Mouse (Mus musculus) embryonic facial prominence, embryonic 12.5 days (tissue): ENCODE data around the gene Olfr541. TPM values are rescaled to one million over a fixed set of nuclear protein-coding genes. Genes with fewer than 3 reads are reported as not detected.

Source experiments
- ATAC-seq: fragments of 200-750 bp; cut with Nextera tagmentation; 2 replicates; pipeline ENCODE4 v1.8.0; 2017; ENCODE audit not compliant: insufficient number of reproducible peaks, insufficient read depth, low FRiP score, low TSS enrichment
- H3K27ac ChIP-seq: fragments of 300-500 bp; sonication (generic); 2 replicates; pipeline ENCODE4 v1.5.1; 2016; ENCODE audit warnings: mild to moderate bottlenecking
- H3K27me3 ChIP-seq: fragments of 300-500 bp; sonication (generic); 2 replicates; pipeline ENCODE4 v1.6.1; 2016; ENCODE audit warnings: mild to moderate bottlenecking, moderate library complexity
- H3K36me3 ChIP-seq: fragments of 300-500 bp; sonication (generic); 2 replicates; pipeline ENCODE4 v1.6.1; 2016; ENCODE audit warnings: mild to moderate bottlenecking
- H3K4me1 ChIP-seq: fragments of 300-500 bp; sonication (generic); 2 replicates; pipeline ENCODE4 v1.6.1; 2016
- H3K4me2 ChIP-seq: fragments of 300-500 bp; sonication (generic); replicated peaks from 2 replicates; pipeline ENCODE4 v1.6.1; 2016; ENCODE audit warnings: mild to moderate bottlenecking, moderate library complexity
- H3K4me3 ChIP-seq: fragments of 300-500 bp; sonication (generic); 2 replicates; pipeline ENCODE4 v1.5.1; 2016; ENCODE audit warnings: mild to moderate bottlenecking
- H3K9ac ChIP-seq: fragments of 300-500 bp; sonication (generic); 2 replicates; pipeline ENCODE4 v1.6.1; 2016; ENCODE audit warnings: mild to moderate bottlenecking, moderate library complexity
- H3K9me3 ChIP-seq: fragments of 300-500 bp; sonication (generic); 2 replicates; pipeline ENCODE4 v1.6.1; 2016; ENCODE audit warnings: mild to moderate bottlenecking, moderate library complexity
- whole genome bisulfite sequencing: fragments of 180-500 bp; shearing (Covaris S2); methylation state at CpG from one replicate; pipeline ENCODE4 v1.1.7; 2016; 5-methylcytosine and 5-hydroxymethylcytosine counted together
- polyA plus RNA-seq: library from polyadenylated mRNA; unstranded; fragments of >200 nt; fragmentation: Nextera tagmentation; extraction: Ambion mirVana; gene quantifications from 2 replicates; pipeline ENCODE4 v1.2.1, GENCODE M21; 2016

Gene Olfr541
- polyA plus RNA-seq, 1 experiment from 2014 or later: not detected

DNA sequence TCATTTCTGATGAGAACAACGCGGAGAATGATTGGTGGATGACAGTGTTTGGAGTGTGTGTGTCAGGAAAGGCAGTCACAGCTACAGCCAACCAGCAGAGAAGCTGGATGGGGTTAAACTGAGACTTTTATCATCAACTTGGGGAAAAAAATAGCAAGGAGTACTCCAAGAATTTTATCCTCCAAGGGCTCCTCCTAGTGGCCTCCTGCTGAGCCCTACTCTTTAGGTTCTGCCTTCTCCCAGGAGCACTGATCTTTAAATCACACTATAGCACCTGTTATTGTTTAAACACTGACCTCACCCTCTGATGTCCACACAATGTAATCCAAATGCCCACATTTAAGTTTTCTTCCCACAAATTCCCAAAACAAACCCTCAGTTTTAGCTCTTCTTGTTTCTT lies 36.1 kb downstream of the Olfr541 start:
- Histone ChIP-seq H3K4me2 (no peak overlapping the region), H3K27ac (no peak overlapping the region)
- WGBS: 77% methylated on average over 2 of the region's 2 CpGs

DNA sequence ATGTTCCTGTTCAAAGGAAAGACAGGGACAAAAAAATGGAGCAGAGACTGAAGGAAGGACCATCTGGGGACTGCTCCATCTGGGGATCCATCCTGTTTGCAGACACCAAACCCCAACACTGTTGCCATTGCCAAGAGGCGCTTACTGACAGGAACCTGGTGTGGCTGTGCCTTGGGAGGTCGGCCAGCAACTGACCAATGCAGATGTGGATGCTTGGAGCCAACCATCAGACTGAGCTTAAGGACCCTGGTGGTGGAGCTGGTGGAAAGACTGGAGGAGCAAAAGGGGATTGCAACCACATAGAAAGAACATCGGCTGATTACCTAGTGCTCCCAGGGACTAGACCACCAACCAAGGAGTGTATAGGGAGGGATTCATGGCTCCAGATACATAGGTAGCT lies 50.3 kb downstream of the Olfr541 start:
- no peaks in the 10 kb centered on the region for H3K27me3 ChIP-seq
- H3K4me1 ChIP-seq: no peaks in the 10 kb centered on the region
- H3K4me3 ChIP-seq: no peak overlapping the region
- no peak overlapping the region for H3K9ac ChIP-seq
- no peak overlapping the region for H3K27ac ChIP-seq
- no peaks in the 10 kb centered on the region for H3K36me3 ChIP-seq
- ATAC-seq: no peak
- 79% methylated on average over 3 of the region's 3 CpGs for WGBS
- H3K4me2 ChIP-seq: no peak overlapping the region
- no peaks in the 10 kb centered on the region for H3K9me3 ChIP-seq

More for the DNA sequence above, 36.1 kb downstream of the Olfr541 start:
- H3K9ac ChIP-seq: no peak overlapping the region
- H3K36me3 ChIP-seq: no peaks in the 10 kb centered on the region
- H3K27me3 ChIP-seq: no peaks in the 10 kb centered on the region
- H3K4me1 ChIP-seq: no peaks in the 10 kb centered on the region
- no peaks in the 10 kb centered on the region for H3K9me3 ChIP-seq
- ATAC-seq: no peak
- H3K4me3 ChIP-seq: no peak overlapping the region

DNA sequence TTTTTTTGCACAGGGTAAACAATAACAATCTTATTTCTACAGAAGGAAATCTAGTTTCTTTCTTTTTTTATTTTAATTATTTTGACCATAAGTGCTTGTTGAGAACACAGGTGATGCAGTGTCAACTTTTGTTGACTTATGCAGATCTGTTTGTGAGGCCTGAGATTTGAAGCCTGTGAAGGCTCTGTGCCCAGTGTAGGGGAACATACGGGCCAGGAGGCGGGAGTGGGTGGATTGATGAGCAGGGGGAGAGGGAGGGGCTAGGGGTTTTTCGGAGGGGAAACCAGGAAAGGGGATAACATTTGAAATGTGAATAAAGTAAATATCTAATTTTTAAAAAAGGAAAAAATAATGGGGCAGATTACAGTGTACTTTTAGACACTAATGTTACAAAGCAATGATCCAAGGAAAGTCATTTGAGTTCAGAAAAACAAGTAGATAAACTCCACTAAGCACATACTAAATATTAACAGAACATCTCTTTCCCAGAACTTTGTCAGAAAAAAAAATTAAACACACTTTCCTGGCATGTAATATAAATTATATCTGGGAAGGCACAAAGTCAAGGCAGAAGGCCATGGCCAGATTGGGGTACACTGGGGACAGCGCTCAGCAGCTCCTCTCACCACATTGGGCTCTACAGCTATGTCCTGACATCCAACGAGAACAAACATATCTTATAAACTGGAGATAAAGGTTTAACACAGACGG lies 51.2 kb downstream of the Olfr541 start:
- Histone ChIP-seq H3K9me3 (no peaks in the 10 kb centered on the region), H3K36me3 (no peaks in the 10 kb centered on the region), H3K4me2 (no peak overlapping the region), H3K4me1 (no peaks in the 10 kb centered on the region), H3K27ac (no peak overlapping the region), H3K4me3 (no peak overlapping the region), H3K9ac (no peak overlapping the region), H3K27me3 (no peaks in the 10 kb centered on the region)
- 85% methylated on average over 6 of the region's 6 CpGs for WGBS
- ATAC-seq: no peak

DNA sequence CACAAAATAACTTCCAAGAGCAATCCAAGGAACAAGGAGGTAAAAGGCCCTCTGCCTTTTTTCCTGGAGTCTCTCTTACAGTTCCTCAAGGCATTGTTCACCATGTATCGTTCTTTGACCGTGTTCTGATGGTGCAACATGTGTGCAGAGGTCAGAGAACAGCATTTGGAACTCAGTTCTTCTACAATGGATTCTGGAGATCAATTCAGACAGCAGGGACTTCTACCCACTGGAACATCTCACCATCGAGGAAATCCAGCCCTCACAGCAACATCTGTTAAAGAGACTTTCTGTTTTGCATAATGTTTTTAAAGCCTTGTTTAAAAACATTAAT lies 51.7 kb downstream of the Olfr541 start:
- no peak for ATAC-seq

DNA sequence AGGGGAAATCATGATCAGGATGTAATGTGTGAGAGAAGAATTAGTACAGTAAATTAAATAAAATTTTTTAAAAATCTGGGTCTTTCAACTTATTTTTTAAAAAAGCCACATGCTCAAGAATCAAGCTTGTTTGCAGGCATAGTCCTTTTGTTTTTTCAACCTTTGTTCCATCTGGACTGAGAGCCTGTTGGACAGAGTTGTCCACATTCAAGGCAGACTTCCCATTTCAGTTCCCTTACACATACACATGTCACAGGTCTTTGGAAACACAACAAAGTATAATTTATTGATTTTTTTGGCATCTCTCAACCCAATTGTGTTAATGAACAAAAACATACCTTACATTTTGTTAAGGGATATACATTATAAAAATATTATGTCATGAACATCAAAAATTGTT lies 57.5 kb downstream of the Olfr541 start:
- Histone ChIP-seq H3K27me3 (no peaks in the 10 kb centered on the region), H3K9me3 (no peaks in the 10 kb centered on the region), H3K9ac (no peak overlapping the region), H3K36me3 (no peaks in the 10 kb centered on the region), H3K4me3 (no peak overlapping the region), H3K27ac (no peak overlapping the region), H3K4me1 (no peaks in the 10 kb centered on the region), H3K4me2 (no peak overlapping the region)
- no peak for ATAC-seq

More for the DNA sequence above, 51.7 kb downstream of the Olfr541 start:
- no peaks in the 10 kb centered on the region for H3K27me3 ChIP-seq
- H3K36me3 ChIP-seq: no peaks in the 10 kb centered on the region
- H3K9ac ChIP-seq: no peak overlapping the region
- no peaks in the 10 kb centered on the region for H3K4me1 ChIP-seq
- WGBS: 83% methylated on average over 3 of the region's 3 CpGs
- H3K9me3 ChIP-seq: no peaks in the 10 kb centered on the region
- no peak overlapping the region for H3K4me3 ChIP-seq
- H3K27ac ChIP-seq: no peak overlapping the region
- no peak overlapping the region for H3K4me2 ChIP-seq

Other genes with a start within 250 kb of the Olfr541 start
- not detected in 2 replicates for gene Olfr533, start 233.9 kb upstream of the Olfr541 start, polyA plus RNA-seq
- not detected in 2 replicates for gene Olfr535, start 213.1 kb upstream of the Olfr541 start, polyA plus RNA-seq
- gene Olfr536, start 189.9 kb upstream of the Olfr541 start, polyA plus RNA-seq: not detected in 2 replicates
- not detected in 2 replicates for gene Olfr538, start 129.4 kb upstream of the Olfr541 start, polyA plus RNA-seq
- not detected in 2 replicates for gene Olfr46, start 96.0 kb upstream of the Olfr541 start, polyA plus RNA-seq
- gene Olfr61, start 68.3 kb upstream of the Olfr541 start, polyA plus RNA-seq: not detected in 2 replicates
- not detected in 2 replicates for gene Olfr53, start 50.8 kb upstream of the Olfr541 start, polyA plus RNA-seq
- gene Olfr539, start 37.3 kb upstream of the Olfr541 start, polyA plus RNA-seq: 0.01 and 0.03 TPM in 2 replicates
- not detected in 2 replicates for gene Olfr45, start 15.3 kb upstream of the Olfr541 start, polyA plus RNA-seq
- not detected in 2 replicates for gene Cyp2e1, start 66.5 kb downstream of the Olfr541 start, polyA plus RNA-seq
- 0.14 and 0.33 TPM in 2 replicates for gene Syce1, start 90.6 kb downstream of the Olfr541 start, polyA plus RNA-seq
- gene Zfp941, start 124.9 kb downstream of the Olfr541 start, polyA plus RNA-seq: 3.7 and 4.2 TPM in 2 replicates
- 2.1 and 2.6 TPM in 2 replicates for gene Urah, start 137.8 kb downstream of the Olfr541 start, polyA plus RNA-seq
- gene Scgb1c1, start 148.3 kb downstream of the Olfr541 start, polyA plus RNA-seq: not detected in 2 replicates
- gene Odf3, start 150.5 kb downstream of the Olfr541 start, polyA plus RNA-seq: not detected in 2 replicates
- gene Gm45785, start 159.1 kb downstream of the Olfr541 start, polyA plus RNA-seq: not detected in 2 replicates
- gene Ric8a, start 159.7 kb downstream of the Olfr541 start, polyA plus RNA-seq: 69.2 and 76.6 TPM in 2 replicates
- 36.0 and 44.3 TPM in 2 replicates for gene Bet1l, start 160.3 kb downstream of the Olfr541 start, polyA plus RNA-seq
- 274 and 291 TPM in 2 replicates for gene Psmd13, start 184.7 kb downstream of the Olfr541 start, polyA plus RNA-seq
- 25.3 and 26.1 TPM in 2 replicates for gene Sirt3, start 185.0 kb downstream of the Olfr541 start, polyA plus RNA-seq
- 2.4 TPM in 2 replicates for gene Cox8b, start 203.2 kb downstream of the Olfr541 start, polyA plus RNA-seq
- gene Nlrp6, start 223.6 kb downstream of the Olfr541 start, polyA plus RNA-seq: 0.13 and 0.23 TPM in 2 replicates
- 23.0 and 24.4 TPM in 2 replicates for gene Pgghg, start 244.1 kb downstream of the Olfr541 start, polyA plus RNA-seq